Mouse (Mus musculus): ENCODE data around the gene Aurkaip1. TPM values are rescaled to one million over a fixed set of nuclear protein-coding genes. Genes with fewer than 3 reads are reported as not detected.

Aurkaip1 gene
- polyA plus RNA-seq (2015; fragmentation: Illumina TruSeq; extraction: RNeasy Lipid Tissue Mini Kit (QIAGEN cat#74804); ENCODE audit: low read depth, low replicate concordance) = 148 TPM

DNA sequence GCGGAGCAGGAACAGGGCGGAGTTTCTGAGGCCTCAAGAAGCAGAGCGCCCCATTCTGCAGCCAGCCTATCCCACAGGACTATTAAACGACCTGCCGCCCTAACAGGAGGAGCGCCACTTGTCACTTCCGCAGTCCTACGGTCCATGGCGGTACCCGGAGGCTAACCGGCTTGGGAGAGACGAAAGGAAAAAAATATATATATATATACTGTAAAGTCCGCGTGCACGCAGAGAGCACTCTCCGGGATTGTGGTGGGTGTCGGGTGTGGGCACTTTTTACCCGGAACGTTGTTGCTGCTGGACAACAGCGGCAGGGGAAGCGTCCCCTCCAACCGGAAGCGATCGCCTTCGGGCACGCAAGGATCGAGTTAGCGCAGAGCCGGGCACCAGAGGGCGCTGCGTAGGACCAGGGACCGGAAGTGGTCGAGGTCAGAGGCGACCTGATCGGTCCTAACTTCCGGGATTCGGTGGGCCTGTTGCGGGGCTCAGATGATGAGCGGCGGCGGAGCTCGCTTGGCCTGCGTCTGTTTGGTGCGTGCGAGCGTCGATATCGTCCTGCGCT lies at the start of gene Aurkaip1:
Aurkaip1 (plus strand) TSS at position 68 of the 562 bp plus-strand sequence.

DNA sequence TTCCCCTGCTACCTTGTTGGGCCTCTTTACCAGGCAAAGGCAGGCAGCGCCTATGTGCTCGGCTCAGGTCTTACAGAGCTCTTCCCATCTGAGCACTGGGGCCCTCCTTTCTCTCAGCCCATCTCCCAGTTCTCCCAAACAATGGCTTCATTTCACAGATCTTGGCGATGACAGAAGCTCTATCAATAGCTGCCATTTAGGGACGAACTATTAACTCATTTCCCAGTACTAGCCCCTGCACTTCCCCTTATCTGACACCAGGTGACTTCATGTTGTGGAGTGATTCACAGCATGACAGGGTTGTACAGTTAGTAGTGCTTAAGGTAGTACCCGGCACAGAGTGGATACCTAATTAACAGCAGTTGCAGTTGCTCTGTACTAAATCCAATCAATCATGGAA lies 45.3 kb upstream of the Aurkaip1 start, which contains the start of gene Tmem88b:
Tmem88b (minus strand) TSS at position 56 of the 400 bp plus-strand sequence.

DNA sequence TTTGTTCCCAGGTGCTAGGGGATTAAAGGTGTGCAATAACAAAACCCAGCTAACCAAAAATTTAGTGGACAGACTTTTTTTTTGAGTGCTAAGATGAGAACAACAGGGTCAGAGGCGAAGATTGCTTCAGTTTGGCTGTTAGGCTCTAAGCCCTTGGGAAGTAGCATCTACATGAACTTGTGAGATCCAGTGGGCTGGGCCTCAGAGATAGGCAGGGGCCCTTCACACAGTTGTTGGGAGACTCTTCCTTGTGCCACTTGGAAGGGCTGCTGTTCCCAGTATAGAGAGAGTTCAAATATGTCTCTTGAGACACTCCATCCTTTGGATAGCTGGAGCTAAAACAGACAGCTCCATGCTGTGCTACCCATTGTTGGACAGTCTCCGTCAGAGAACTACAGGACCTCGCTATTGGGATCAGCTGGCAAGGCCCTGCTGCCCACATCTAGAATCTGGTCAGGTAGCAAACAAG lies 41.0 kb upstream of the Aurkaip1 start, which contains the start of gene Ankrd65:
Ankrd65 (plus strand) TSS at position 419 of the 469 bp plus-strand sequence.

GRCm38 (mm10) chr4:155802741-155803339 lies 28.2 kb upstream of the Aurkaip1 start, which contains the start of gene Mrpl20:
TSS of gene Mrpl20 (plus strand) at chr4:155802878.

DNA sequence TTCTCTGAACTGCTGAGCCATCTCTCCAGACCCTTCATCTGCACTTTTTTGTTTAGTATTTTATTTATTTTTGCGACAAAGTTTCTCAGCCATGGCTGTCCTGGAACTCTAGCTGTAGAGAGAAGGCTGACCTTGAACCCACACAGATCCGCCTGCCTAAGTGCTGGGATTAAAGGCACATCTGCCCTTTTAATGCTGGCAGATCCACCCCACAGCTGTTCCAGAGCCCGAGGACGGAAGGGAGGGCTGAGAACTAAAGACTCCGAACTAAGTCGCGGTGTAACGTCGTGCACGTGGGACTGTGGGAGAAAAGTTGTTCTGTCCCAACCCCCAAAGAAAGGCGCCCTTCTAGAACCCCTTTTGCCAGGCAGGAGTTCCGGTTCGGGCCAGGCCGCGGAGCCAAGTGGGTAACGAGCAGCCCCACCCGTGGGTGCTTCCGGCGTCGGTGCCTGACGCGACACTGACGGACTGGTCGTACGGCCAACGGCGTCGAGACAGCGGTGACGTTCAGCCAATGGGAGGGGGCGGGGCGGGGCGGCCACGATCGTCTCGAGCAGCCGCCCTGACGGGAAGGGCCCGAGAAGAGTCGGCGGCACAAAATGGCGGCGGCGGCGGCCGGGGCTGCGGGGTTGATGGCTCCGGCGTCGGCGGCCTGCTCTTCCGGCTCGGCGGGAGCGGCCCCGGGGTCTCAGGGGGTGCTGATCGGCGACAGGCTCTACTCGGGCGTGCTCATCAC lies 19.0 kb upstream of the Aurkaip1 start, which contains the start of gene Ccnl2:
Ccnl2 (plus strand) TSS at position 561 of the 736 bp plus-strand sequence.

DNA sequence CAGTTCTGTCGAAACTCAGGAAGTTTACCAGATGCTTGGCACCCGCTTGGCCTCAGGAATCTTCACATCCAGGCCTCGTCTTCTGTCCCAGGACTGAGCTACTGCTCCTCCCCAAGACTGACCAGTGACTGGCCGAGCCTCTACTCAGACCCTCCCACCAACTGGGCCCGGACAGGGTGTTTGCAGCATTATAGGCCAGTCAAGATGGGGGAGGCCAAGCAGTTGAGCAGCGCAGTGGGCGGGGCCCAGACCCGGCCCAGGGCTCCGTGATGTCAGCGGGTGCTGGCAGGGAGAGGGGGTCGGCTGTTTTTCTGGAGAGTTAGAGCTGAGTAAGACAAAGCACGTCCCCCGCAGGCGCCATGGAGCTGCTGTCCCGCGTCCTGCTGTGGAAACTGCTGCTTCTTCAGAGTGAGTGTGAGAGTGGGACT lies 8.4 kb downstream of the Aurkaip1 start, which contains the start of gene Mxra8:
Mxra8 (plus strand) TSS at position 198 of the 428 bp plus-strand sequence.

DNA sequence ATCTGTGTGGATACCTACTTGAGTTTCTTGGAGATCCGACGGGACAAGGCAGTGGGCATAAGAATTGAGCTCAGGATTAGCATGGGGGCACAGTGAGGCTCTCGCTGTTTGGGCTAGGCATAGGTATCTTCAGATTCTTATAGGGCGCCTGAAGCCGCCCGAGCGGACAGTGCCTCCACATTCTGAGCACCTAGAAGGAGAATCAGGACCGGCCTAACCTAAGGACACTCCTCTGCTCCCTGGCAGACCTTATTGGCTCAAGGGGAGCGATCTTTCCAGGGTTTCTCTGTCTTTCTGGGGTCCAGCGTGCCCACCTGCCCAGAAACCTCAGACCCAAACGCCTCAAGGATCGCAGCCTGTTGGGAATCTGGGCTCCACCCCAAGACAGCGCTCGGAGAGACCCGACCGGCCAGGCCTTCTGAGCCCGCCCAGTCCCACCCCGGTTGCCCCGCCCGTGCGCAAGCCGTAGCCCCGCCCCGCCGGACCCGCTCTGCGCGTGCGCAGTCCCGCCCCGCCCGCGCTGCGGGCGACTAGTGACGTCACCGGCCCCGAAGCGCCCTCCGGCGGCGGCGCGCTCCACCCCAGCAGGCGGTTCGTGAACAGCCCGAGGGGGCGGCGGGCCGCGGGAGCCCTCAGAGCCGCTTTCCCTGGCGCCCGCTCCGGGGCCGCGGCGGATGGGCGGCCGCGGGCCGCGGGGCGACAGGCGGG lies 16.0 kb downstream of the Aurkaip1 start, which contains the start of gene Dvl1:
Dvl1 (plus strand) TSS at position 532 of the 708 bp plus-strand sequence.

DNA sequence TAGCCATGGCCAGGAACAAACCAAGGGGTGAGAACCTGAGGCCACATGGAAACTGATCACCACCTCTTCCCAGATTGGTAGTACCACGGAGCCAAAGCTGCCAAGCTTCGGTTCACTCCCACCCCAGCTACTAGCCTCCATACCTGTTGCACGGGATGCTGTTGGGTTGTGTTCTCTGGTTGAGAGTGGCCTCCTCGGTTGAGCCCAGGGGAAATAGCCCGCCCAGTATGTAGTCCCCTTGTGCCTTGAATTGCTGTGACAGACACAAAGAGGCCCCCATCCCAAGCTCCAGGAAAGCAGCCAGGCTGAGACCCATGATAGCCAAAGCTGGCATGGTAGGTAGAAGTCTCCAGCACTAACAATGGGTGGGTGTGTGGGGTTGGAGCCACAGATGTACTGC lies 31.9 kb downstream of the Aurkaip1 start, which contains the start of gene Tas1r3:
Tas1r3 (minus strand) TSS at position 362 of the 400 bp plus-strand sequence.

DNA sequence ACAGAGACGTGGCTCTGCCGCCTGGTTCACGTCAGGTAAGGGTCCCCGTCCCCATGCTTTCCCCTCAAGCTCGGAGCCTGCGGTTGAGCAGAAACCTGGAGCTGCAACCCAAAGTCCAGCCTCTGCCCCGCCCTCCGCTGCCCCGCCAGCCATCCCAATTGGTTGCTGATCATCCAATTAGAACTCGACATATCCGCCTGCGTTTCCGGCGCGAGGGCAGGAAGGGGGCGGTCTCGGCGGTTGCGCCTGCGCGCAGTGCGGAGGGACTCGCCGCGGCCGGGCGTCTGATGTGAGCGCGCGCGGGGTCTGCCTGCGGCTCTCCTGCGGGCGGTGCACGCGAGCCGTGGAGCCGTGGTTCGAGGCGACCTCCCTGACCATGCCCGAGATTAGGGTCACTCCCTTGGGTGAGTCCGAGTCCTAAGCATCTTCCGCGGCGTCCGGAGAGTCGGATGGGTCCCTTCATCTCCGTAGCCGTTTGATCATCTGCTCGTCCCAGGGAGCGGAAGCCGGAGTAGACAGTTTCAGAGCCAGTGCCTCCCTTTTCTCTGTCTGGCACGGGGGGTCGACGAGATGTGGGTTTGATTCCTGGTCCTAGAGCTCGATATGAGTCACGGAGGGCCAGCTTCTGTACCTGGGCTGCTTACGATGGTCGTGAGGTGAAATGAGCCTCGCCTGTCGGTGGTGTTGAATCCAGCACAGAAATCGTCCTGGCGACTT lies 38.4 kb downstream of the Aurkaip1 start, which contains the start of the genes Cptp and Ints11:
Cptp (minus strand) TSS at position 124 of the 717 bp plus-strand sequence.
Ints11 (plus strand) TSS at position 230 of the 717 bp plus-strand sequence.

Other genes with a start within 250 kb of the Aurkaip1 start
- gene Slc35e2, start 229.9 kb upstream of the Aurkaip1 start, polyA plus RNA-seq (2015; fragmentation: Illumina TruSeq; extraction: RNeasy Lipid Tissue Mini Kit (QIAGEN cat#74804); ENCODE audit: low read depth, low replicate concordance) = 19.6 TPM
- 61.1 TPM for gene Cdk11b, start 206.4 kb upstream of the Aurkaip1 start, polyA plus RNA-seq (2015; fragmentation: Illumina TruSeq; extraction: RNeasy Lipid Tissue Mini Kit (QIAGEN cat#74804); ENCODE audit: low read depth, low replicate concordance)
- gene Gm10563, start 185.9 kb upstream of the Aurkaip1 start, polyA plus RNA-seq (2015; fragmentation: Illumina TruSeq; extraction: RNeasy Lipid Tissue Mini Kit (QIAGEN cat#74804); ENCODE audit: low read depth, low replicate concordance) = not detected
- 2.3 TPM for gene Mmp23, start 177.9 kb upstream of the Aurkaip1 start, polyA plus RNA-seq (2015; fragmentation: Illumina TruSeq; extraction: RNeasy Lipid Tissue Mini Kit (QIAGEN cat#74804); ENCODE audit: low read depth, low replicate concordance)
- gene Mib2, start 162.1 kb upstream of the Aurkaip1 start, polyA plus RNA-seq (2015; fragmentation: Illumina TruSeq; extraction: RNeasy Lipid Tissue Mini Kit (QIAGEN cat#74804); ENCODE audit: low read depth, low replicate concordance) = 74.7 TPM
- gene Fndc10, start 136.9 kb upstream of the Aurkaip1 start, polyA plus RNA-seq (2015; fragmentation: Illumina TruSeq; extraction: RNeasy Lipid Tissue Mini Kit (QIAGEN cat#74804); ENCODE audit: low read depth, low replicate concordance) = 23.6 TPM
- 141 TPM for gene Ssu72, start 126.5 kb upstream of the Aurkaip1 start, polyA plus RNA-seq (2015; fragmentation: Illumina TruSeq; extraction: RNeasy Lipid Tissue Mini Kit (QIAGEN cat#74804); ENCODE audit: low read depth, low replicate concordance)
- gene Tmem240, start 96.5 kb upstream of the Aurkaip1 start, polyA plus RNA-seq (2015; fragmentation: Illumina TruSeq; extraction: RNeasy Lipid Tissue Mini Kit (QIAGEN cat#74804); ENCODE audit: low read depth, low replicate concordance) = 47.3 TPM
- gene Atad3a, start 70.2 kb upstream of the Aurkaip1 start, polyA plus RNA-seq (2015; fragmentation: Illumina TruSeq; extraction: RNeasy Lipid Tissue Mini Kit (QIAGEN cat#74804); ENCODE audit: low read depth, low replicate concordance) = 50.0 TPM
- 23.2 TPM for gene Vwa1, start 56.6 kb upstream of the Aurkaip1 start, polyA plus RNA-seq (2015; fragmentation: Illumina TruSeq; extraction: RNeasy Lipid Tissue Mini Kit (QIAGEN cat#74804); ENCODE audit: low read depth, low replicate concordance)
- gene Tmem88b, start 45.4 kb upstream of the Aurkaip1 start, polyA plus RNA-seq (2015; fragmentation: Illumina TruSeq; extraction: RNeasy Lipid Tissue Mini Kit (QIAGEN cat#74804); ENCODE audit: low read depth, low replicate concordance) = 62.7 TPM
- gene Ankrd65, start 40.8 kb upstream of the Aurkaip1 start, polyA plus RNA-seq (2015; fragmentation: Illumina TruSeq; extraction: RNeasy Lipid Tissue Mini Kit (QIAGEN cat#74804); ENCODE audit: low read depth, low replicate concordance) = not detected
- 214 TPM for gene Mrpl20, start 28.4 kb upstream of the Aurkaip1 start, polyA plus RNA-seq (2015; fragmentation: Illumina TruSeq; extraction: RNeasy Lipid Tissue Mini Kit (QIAGEN cat#74804); ENCODE audit: low read depth, low replicate concordance)
- gene Ccnl2, start 18.8 kb upstream of the Aurkaip1 start, polyA plus RNA-seq (2015; fragmentation: Illumina TruSeq; extraction: RNeasy Lipid Tissue Mini Kit (QIAGEN cat#74804); ENCODE audit: low read depth, low replicate concordance) = 66.1 TPM
- gene Mxra8, start 8.4 kb downstream of the Aurkaip1 start, polyA plus RNA-seq (2015; fragmentation: Illumina TruSeq; extraction: RNeasy Lipid Tissue Mini Kit (QIAGEN cat#74804); ENCODE audit: low read depth, low replicate concordance) = 6.2 TPM
- 77.2 TPM for gene Dvl1, start 16.1 kb downstream of the Aurkaip1 start, polyA plus RNA-seq (2015; fragmentation: Illumina TruSeq; extraction: RNeasy Lipid Tissue Mini Kit (QIAGEN cat#74804); ENCODE audit: low read depth, low replicate concordance)
- 0.19 TPM for gene Tas1r3, start 32.1 kb downstream of the Aurkaip1 start, polyA plus RNA-seq (2015; fragmentation: Illumina TruSeq; extraction: RNeasy Lipid Tissue Mini Kit (QIAGEN cat#74804); ENCODE audit: low read depth, low replicate concordance)
- gene Cptp, start 38.2 kb downstream of the Aurkaip1 start, polyA plus RNA-seq (2015; fragmentation: Illumina TruSeq; extraction: RNeasy Lipid Tissue Mini Kit (QIAGEN cat#74804); ENCODE audit: low read depth, low replicate concordance) = 17.8 TPM
- 36.3 TPM for gene Ints11, start 38.3 kb downstream of the Aurkaip1 start, polyA plus RNA-seq (2015; fragmentation: Illumina TruSeq; extraction: RNeasy Lipid Tissue Mini Kit (QIAGEN cat#74804); ENCODE audit: low read depth, low replicate concordance)
- 37.8 TPM for gene Pusl1, start 60.5 kb downstream of the Aurkaip1 start, polyA plus RNA-seq (2015; fragmentation: Illumina TruSeq; extraction: RNeasy Lipid Tissue Mini Kit (QIAGEN cat#74804); ENCODE audit: low read depth, low replicate concordance)
- 74.8 TPM for gene Acap3, start 60.5 kb downstream of the Aurkaip1 start, polyA plus RNA-seq (2015; fragmentation: Illumina TruSeq; extraction: RNeasy Lipid Tissue Mini Kit (QIAGEN cat#74804); ENCODE audit: low read depth, low replicate concordance)
- gene Ube2j2, start 112.6 kb downstream of the Aurkaip1 start, polyA plus RNA-seq (2015; fragmentation: Illumina TruSeq; extraction: RNeasy Lipid Tissue Mini Kit (QIAGEN cat#74804); ENCODE audit: low read depth, low replicate concordance) = 56.7 TPM
- gene C1qtnf12, start 131.0 kb downstream of the Aurkaip1 start, polyA plus RNA-seq (2015; fragmentation: Illumina TruSeq; extraction: RNeasy Lipid Tissue Mini Kit (QIAGEN cat#74804); ENCODE audit: low read depth, low replicate concordance) = 21.7 TPM
- gene B3galt6, start 161.4 kb downstream of the Aurkaip1 start, polyA plus RNA-seq (2015; fragmentation: Illumina TruSeq; extraction: RNeasy Lipid Tissue Mini Kit (QIAGEN cat#74804); ENCODE audit: low read depth, low replicate concordance) = 10.9 TPM
- gene Sdf4, start 161.6 kb downstream of the Aurkaip1 start, polyA plus RNA-seq (2015; fragmentation: Illumina TruSeq; extraction: RNeasy Lipid Tissue Mini Kit (QIAGEN cat#74804); ENCODE audit: low read depth, low replicate concordance) = 237 TPM
- gene Tnfrsf4, start 182.6 kb downstream of the Aurkaip1 start, polyA plus RNA-seq (2015; fragmentation: Illumina TruSeq; extraction: RNeasy Lipid Tissue Mini Kit (QIAGEN cat#74804); ENCODE audit: low read depth, low replicate concordance) = 2.8 TPM
- gene Tnfrsf18, start 194.9 kb downstream of the Aurkaip1 start, polyA plus RNA-seq (2015; fragmentation: Illumina TruSeq; extraction: RNeasy Lipid Tissue Mini Kit (QIAGEN cat#74804); ENCODE audit: low read depth, low replicate concordance) = not detected
- 0.48 TPM for gene Ttll10, start 228.1 kb downstream of the Aurkaip1 start, polyA plus RNA-seq (2015; fragmentation: Illumina TruSeq; extraction: RNeasy Lipid Tissue Mini Kit (QIAGEN cat#74804); ENCODE audit: low read depth, low replicate concordance)

Data from brain, adult 10 weeks (tissue).